Mouse (Mus musculus): ENCODE measurements around the gene Gm19935. TPM values are rescaled to one million over a fixed set of nuclear protein-coding genes. Genes with fewer than 3 reads are reported as not detected.

The Gm19935 gene
- polyA plus RNA-seq (2012; rRNA removed): not detected in 2 replicates

- no peak within 1 kb of the TSS for H3K27ac ChIP-seq (ENCODE audit: insufficient read depth, low read length)
- H3K4me1 ChIP-seq (ENCODE audit: control insufficient read depth, insufficient read depth, insufficient read length): peaks cover 3% of the 10 kb centered on the region; the same call in 1 of the 2 replicates
- H3K4me3 ChIP-seq (ENCODE audit: extremely low read depth, insufficient read depth, insufficient read length): no peak within 1 kb of the TSS
- no peaks in the 10 kb centered on the region for H3K27me3 ChIP-seq (ENCODE audit: control insufficient read depth, insufficient read depth, low read length)
- DNase-seq (ENCODE audit: low read depth in 1 of 2, low spot score in 2 of 2): no peak
- TF ChIP-seq POLR2A (IDR thresholded peaks at IDR 0.05; ENCODE audit: low read depth, low read length) (no peak), CTCF (IDR thresholded peaks at IDR 0.05; ENCODE audit: extremely low read depth, insufficient read depth, insufficient read length, insufficient replicate concordance) (no peak)
- no peaks in the 10 kb centered on the region for H3K36me3 ChIP-seq (ENCODE audit: control insufficient read depth, insufficient read depth, low read length)
- 75% methylated on average over 2 of the region's 2 CpGs for WGBS
Measured at GRCm38 (mm10) chr8:90817293-90817692, at the start of gene Gm19935. Gm19935 (minus strand) TSS chr8:90817393.

- 70% methylated on average over 9 of the region's 9 CpGs for WGBS
- TF ChIP-seq CTCF (IDR thresholded peaks at IDR 0.05; ENCODE audit: extremely low read depth, insufficient read depth, insufficient read length, insufficient replicate concordance): no peak
- TF ChIP-seq POLR2A (IDR thresholded peaks at IDR 0.05; ENCODE audit: low read depth, low read length): no peak
- Histone ChIP-seq H3K36me3 (ENCODE audit: control insufficient read depth, insufficient read depth, low read length) (no peaks in the 10 kb centered on the region), H3K4me3 (ENCODE audit: extremely low read depth, insufficient read depth, insufficient read length) (no peak overlapping the region), H3K27ac (ENCODE audit: insufficient read depth, low read length) (no peak overlapping the region), H3K4me1 (ENCODE audit: control insufficient read depth, insufficient read depth, insufficient read length) (peaks cover 7% of the 10 kb centered on the region; the same call in 1 of the 2 replicates), H3K27me3 (ENCODE audit: control insufficient read depth, insufficient read depth, low read length) (no peaks in the 10 kb centered on the region)
- DNase-seq (ENCODE audit: low read depth in 1 of 2, low spot score in 2 of 2): no peak
Measured at GRCm38 (mm10) chr8:90862038-90862437, 44.8 kb upstream of the Gm19935 start.

- H3K27me3 ChIP-seq (ENCODE audit: control insufficient read depth, insufficient read depth, low read length): no peaks in the 10 kb centered on the region
- TF ChIP-seq POLR2A (IDR thresholded peaks at IDR 0.05; ENCODE audit: low read depth, low read length) (no peak), CTCF (IDR thresholded peaks at IDR 0.05; ENCODE audit: extremely low read depth, insufficient read depth, insufficient read length, insufficient replicate concordance) (no peak)
- no peak overlapping the region for H3K27ac ChIP-seq (ENCODE audit: insufficient read depth, low read length)
- H3K36me3 ChIP-seq (ENCODE audit: control insufficient read depth, insufficient read depth, low read length): no peaks in the 10 kb centered on the region
- no peak overlapping the region for H3K4me3 ChIP-seq (ENCODE audit: extremely low read depth, insufficient read depth, insufficient read length)
- WGBS: 14% methylated on average over 9 of the region's 9 CpGs
- peak in 1 of 2 experiments; percentile 23 for DNase-seq (ENCODE audit: low read depth in 1 of 2, low spot score in 2 of 2)
- peaks cover 7% of the 10 kb centered on the region; the same call in 1 of the 2 replicates for H3K4me1 ChIP-seq (ENCODE audit: control insufficient read depth, insufficient read depth, insufficient read length)
Measured at GRCm38 (mm10) chr8:90861266-90861944, 44.2 kb upstream of the Gm19935 start.

GRCm38 (mm10) chr8:90858071-90858470, 40.9 kb upstream of the Gm19935 start:
- Histone ChIP-seq H3K4me3 (ENCODE audit: extremely low read depth, insufficient read depth, insufficient read length) (no peak overlapping the region), H3K27me3 (ENCODE audit: control insufficient read depth, insufficient read depth, low read length) (no peaks in the 10 kb centered on the region), H3K4me1 (ENCODE audit: control insufficient read depth, insufficient read depth, insufficient read length) (peaks cover 7% of the 10 kb centered on the region; the same call in 1 of the 2 replicates), H3K27ac (ENCODE audit: insufficient read depth, low read length) (no peak overlapping the region), H3K36me3 (ENCODE audit: control insufficient read depth, insufficient read depth, low read length) (no peaks in the 10 kb centered on the region)
- DNase-seq (ENCODE audit: low read depth in 1 of 2, low spot score in 2 of 2): no peak
- TF ChIP-seq POLR2A (IDR thresholded peaks at IDR 0.05; ENCODE audit: low read depth, low read length) (no peak), CTCF (IDR thresholded peaks at IDR 0.05; ENCODE audit: extremely low read depth, insufficient read depth, insufficient read length, insufficient replicate concordance) (no peak)
- 99% methylated on average over 2 of the region's 2 CpGs for WGBS

GRCm38 (mm10) chr8:90856952-90857351, 39.8 kb upstream of the Gm19935 start:
- Histone ChIP-seq H3K4me3 (ENCODE audit: extremely low read depth, insufficient read depth, insufficient read length) (no peak overlapping the region), H3K27me3 (ENCODE audit: control insufficient read depth, insufficient read depth, low read length) (no peaks in the 10 kb centered on the region), H3K36me3 (ENCODE audit: control insufficient read depth, insufficient read depth, low read length) (no peaks in the 10 kb centered on the region), H3K27ac (ENCODE audit: insufficient read depth, low read length) (no peak overlapping the region), H3K4me1 (ENCODE audit: control insufficient read depth, insufficient read depth, insufficient read length) (peaks cover 7% of the 10 kb centered on the region; the same call in 1 of the 2 replicates)
- TF ChIP-seq POLR2A (IDR thresholded peaks at IDR 0.05; ENCODE audit: low read depth, low read length): no peak
- no peak for TF ChIP-seq CTCF (IDR thresholded peaks at IDR 0.05; ENCODE audit: extremely low read depth, insufficient read depth, insufficient read length, insufficient replicate concordance)
- DNase-seq (ENCODE audit: low read depth in 1 of 2, low spot score in 2 of 2): no peak
- WGBS: 74% methylated on average over 1 of the region's 1 CpGs

GRCm38 (mm10) chr8:90856171-90856570, 39.0 kb upstream of the Gm19935 start:
- no peak overlapping the region for H3K27ac ChIP-seq (ENCODE audit: insufficient read depth, low read length)

GRCm38 (mm10) chr8:90854671-90855161, 37.5 kb upstream of the Gm19935 start:
- 32% methylated on average over 10 of the region's 10 CpGs for WGBS
- DNase-seq (ENCODE audit: low read depth in 1 of 2, low spot score in 2 of 2): no peak
- Histone ChIP-seq H3K36me3 (ENCODE audit: control insufficient read depth, insufficient read depth, low read length) (no peaks in the 10 kb centered on the region), H3K4me1 (ENCODE audit: control insufficient read depth, insufficient read depth, insufficient read length) (no peaks in the 10 kb centered on the region; the same call in 1 of the 2 replicates), H3K27ac (ENCODE audit: insufficient read depth, low read length) (no peak overlapping the region), H3K4me3 (ENCODE audit: extremely low read depth, insufficient read depth, insufficient read length) (no peak overlapping the region), H3K27me3 (ENCODE audit: control insufficient read depth, insufficient read depth, low read length) (no peaks in the 10 kb centered on the region)
- TF ChIP-seq POLR2A (IDR thresholded peaks at IDR 0.05; ENCODE audit: low read depth, low read length) (no peak), CTCF (IDR thresholded peaks at IDR 0.05; ENCODE audit: extremely low read depth, insufficient read depth, insufficient read length, insufficient replicate concordance) (no peak)

More at GRCm38 (mm10) chr8:90856171-90856570, 39.0 kb upstream of the Gm19935 start:
- 94% methylated on average over 3 of the region's 3 CpGs for WGBS
- Histone ChIP-seq H3K36me3 (ENCODE audit: control insufficient read depth, insufficient read depth, low read length) (no peaks in the 10 kb centered on the region), H3K4me3 (ENCODE audit: extremely low read depth, insufficient read depth, insufficient read length) (no peak overlapping the region), H3K4me1 (ENCODE audit: control insufficient read depth, insufficient read depth, insufficient read length) (peaks cover 1% of the 10 kb centered on the region; the same call in 1 of the 2 replicates), H3K27me3 (ENCODE audit: control insufficient read depth, insufficient read depth, low read length) (no peaks in the 10 kb centered on the region)
- TF ChIP-seq POLR2A (IDR thresholded peaks at IDR 0.05; ENCODE audit: low read depth, low read length) (no peak), CTCF (IDR thresholded peaks at IDR 0.05; ENCODE audit: extremely low read depth, insufficient read depth, insufficient read length, insufficient replicate concordance) (no peak)
- no peak for DNase-seq (ENCODE audit: low read depth in 1 of 2, low spot score in 2 of 2)
